Mouse (Mus musculus): ENCODE data around the gene Emc6. TPM values are rescaled to one million over a fixed set of nuclear protein-coding genes. Genes with fewer than 3 reads are reported as not detected.

The Emc6 gene
- total and polyA plus RNA-seq, 3 experiments = 179 to 211 TPM; not detected in 1

- no peak for TF ChIP-seq MEF2A (IDR thresholded peaks at IDR 0.05; ENCODE audit: extremely low read depth, insufficient replicate concordance, low read depth, low read length, poor library complexity, severe bottlenecking)
- no peak for TF ChIP-seq TCF12 (IDR thresholded peaks at IDR 0.05; ENCODE audit: low read depth, low read length)
- TF ChIP-seq NRF1 (IDR thresholded peaks at IDR 0.05; ENCODE audit: insufficient read depth, low read depth, low read length, poor library complexity, severe bottlenecking) = no peak
- TF ChIP-seq CHD2 (IDR thresholded peaks at IDR 0.05; ENCODE audit: low read length) = no peak
- no peak for TF ChIP-seq GATA1 (IDR thresholded peaks at IDR 0.05; ENCODE audit: low read depth, low read length)
- Histone ChIP-seq H3K9ac (ENCODE audit: control insufficient read depth, low read depth, low read length, poor library complexity, severe bottlenecking) (no peak overlapping the region), H3K36me3 (ENCODE audit: control insufficient read depth in 1 of 2, insufficient read depth in 2 of 2, low read length in 2 of 2) (peaks cover 0 to under 1% of the 10 kb centered on the region in 2 experiments; a peak in 1 of 4 replicates), H3K27me3 (ENCODE audit: control insufficient read depth in 1 of 2, insufficient read depth in 2 of 2, low read length in 2 of 2) (no peaks in the 10 kb centered on the region), H3K27ac (ENCODE audit: control insufficient read depth, low read depth, low read length) (no peak overlapping the region), H3K79me2 (ENCODE audit: control insufficient read depth, insufficient read depth, low read length, poor library complexity) (no peaks in the 10 kb centered on the region), H3K4me3 (ENCODE audit: control insufficient read depth in 1 of 2, insufficient read depth in 1 of 2, low read depth in 2 of 2, low read length in 2 of 2) (no peak overlapping the region), H3K4me1 (ENCODE audit: control insufficient read depth in 1 of 2, insufficient read depth in 2 of 2, low read length in 2 of 2) (peaks cover 0 to 2% of the 10 kb centered on the region in 2 experiments; a peak in 1 of 4 replicates), H3K9me3 (replicated peaks; ENCODE audit: insufficient read depth, low read length) (no peaks in the 10 kb centered on the region)
- no peak for DNase-seq (ENCODE audit: low read depth, low spot score)
These were observed 50.3 kb downstream of the Emc6 start for GRCm38 (mm10) chr11:73126495-73126894.

Other genes starting within 250 kb of the Emc6 start
- 10.7 and 16.4 TPM in 2 replicates for gene Atp2a3, start 215.9 kb downstream of the Emc6 start, total RNA-seq (2012; rRNA removed)
- 10 to 100 TPM in 1 of 2 experiments, not detected in 1; 49.9 TPM for gene Atp2a3, start 215.9 kb downstream of the Emc6 start, polyA plus RNA-seq (2012; ENCODE audit: insufficient read depth in 1 of 2, insufficient read length in 2 of 2, low read depth in 1 of 2, low replicate concordance in 2 of 2, missing spikeins in 1 of 2)
- 3.0 and 3.1 TPM in 2 replicates for gene P2rx1, start 177.9 kb downstream of the Emc6 start, total RNA-seq (2012; rRNA removed)
- gene P2rx1, start 177.9 kb downstream of the Emc6 start, polyA plus RNA-seq (2012; ENCODE audit: insufficient read depth in 1 of 2, insufficient read length in 2 of 2, low read depth in 1 of 2, low replicate concordance in 2 of 2, missing spikeins in 1 of 2) = 1 to 10 TPM in 1 of 2 experiments, not detected in 1; 8.1 TPM
- gene Camkk1, start 158.0 kb downstream of the Emc6 start, total RNA-seq (2012; rRNA removed) = 5.3 and 5.8 TPM in 2 replicates
- 1 to 10 TPM in 1 of 2 experiments, not detected in 1; 6.6 TPM for gene Camkk1, start 158.0 kb downstream of the Emc6 start, polyA plus RNA-seq (2012; ENCODE audit: insufficient read depth in 1 of 2, insufficient read length in 2 of 2, low read depth in 1 of 2, low replicate concordance in 2 of 2, missing spikeins in 1 of 2)
- gene Ncbp3, start 129.3 kb downstream of the Emc6 start, total RNA-seq (2012; rRNA removed) = 9.3 and 9.6 TPM in 2 replicates
- 1 to 10 TPM in 1 of 2 experiments, not detected in 1; 8.4 TPM for gene Ncbp3, start 129.3 kb downstream of the Emc6 start, polyA plus RNA-seq (2012; ENCODE audit: insufficient read depth in 1 of 2, insufficient read length in 2 of 2, low read depth in 1 of 2, low replicate concordance in 2 of 2, missing spikeins in 1 of 2)
- 0.04 and 0.16 TPM in 2 replicates for gene Itgae, start 86.5 kb downstream of the Emc6 start, total RNA-seq (2012; rRNA removed)
- under 1 TPM in 1 of 2 experiments, not detected in 1; 0.22 TPM for gene Itgae, start 86.5 kb downstream of the Emc6 start, polyA plus RNA-seq (2012; ENCODE audit: insufficient read depth in 1 of 2, insufficient read length in 2 of 2, low read depth in 1 of 2, low replicate concordance in 2 of 2, missing spikeins in 1 of 2)
- gene Haspin, start 38.7 kb downstream of the Emc6 start, total RNA-seq (2012; rRNA removed) = 22.9 and 26.9 TPM in 2 replicates
- 10 to 100 TPM in 1 of 2 experiments, not detected in 1; 28.3 TPM for gene Haspin, start 38.7 kb downstream of the Emc6 start, polyA plus RNA-seq (2012; ENCODE audit: insufficient read depth in 1 of 2, insufficient read length in 2 of 2, low read depth in 1 of 2, low replicate concordance in 2 of 2, missing spikeins in 1 of 2)
- gene P2rx5, start 16.6 kb downstream of the Emc6 start, total RNA-seq (2012; rRNA removed) = 0.04 and 0.07 TPM in 2 replicates
- under 1 TPM in 1 of 2 experiments, not detected in 1; 0.25 TPM for gene P2rx5, start 16.6 kb downstream of the Emc6 start, polyA plus RNA-seq (2012; ENCODE audit: insufficient read depth in 1 of 2, insufficient read length in 2 of 2, low read depth in 1 of 2, low replicate concordance in 2 of 2, missing spikeins in 1 of 2)
- 12.6 and 13.1 TPM in 2 replicates for gene Tax1bp3, start within 50 bp of the Emc6 start, total RNA-seq (2012; rRNA removed)
- 10 to 100 TPM in 1 of 2 experiments, not detected in 1; 30.9 TPM for gene Tax1bp3, start within 50 bp of the Emc6 start, polyA plus RNA-seq (2012; ENCODE audit: insufficient read depth in 1 of 2, insufficient read length in 2 of 2, low read depth in 1 of 2, low replicate concordance in 2 of 2, missing spikeins in 1 of 2)
- 5.1 and 5.4 TPM in 2 replicates for gene Ctns, start 22.0 kb upstream of the Emc6 start, total RNA-seq (2012; rRNA removed)
- gene Ctns, start 22.0 kb upstream of the Emc6 start, polyA plus RNA-seq (2012; ENCODE audit: insufficient read depth in 1 of 2, insufficient read length in 2 of 2, low read depth in 1 of 2, low replicate concordance in 2 of 2, missing spikeins in 1 of 2) = 1 to 10 TPM in 1 of 2 experiments, not detected in 1; 9.4 TPM
- 1.0 and 1.4 TPM in 2 replicates for gene Shpk, start 22.4 kb upstream of the Emc6 start, total RNA-seq (2012; rRNA removed)
- 1 to 10 TPM in 1 of 2 experiments, not detected in 1; 1.6 TPM for gene Shpk, start 22.4 kb upstream of the Emc6 start, polyA plus RNA-seq (2012; ENCODE audit: insufficient read depth in 1 of 2, insufficient read length in 2 of 2, low read depth in 1 of 2, low replicate concordance in 2 of 2, missing spikeins in 1 of 2)
- gene Trpv1, start 57.3 kb upstream of the Emc6 start, total RNA-seq (2012; rRNA removed) = not detected in 2 replicates
- not detected for gene Trpv1, start 57.3 kb upstream of the Emc6 start, polyA plus RNA-seq (2012; ENCODE audit: insufficient read depth in 1 of 2, insufficient read length in 2 of 2, low read depth in 1 of 2, low replicate concordance in 2 of 2, missing spikeins in 1 of 2)
- not detected in 2 replicates for gene Trpv3, start 90.4 kb upstream of the Emc6 start, total RNA-seq (2012; rRNA removed)
- not detected for gene Trpv3, start 90.4 kb upstream of the Emc6 start, polyA plus RNA-seq (2012; ENCODE audit: insufficient read depth in 1 of 2, insufficient read length in 2 of 2, low read depth in 1 of 2, low replicate concordance in 2 of 2, missing spikeins in 1 of 2)
- gene Aspa, start 152.6 kb upstream of the Emc6 start, total RNA-seq (2012; rRNA removed) = 1.3 TPM in 2 replicates
- gene Aspa, start 152.6 kb upstream of the Emc6 start, polyA plus RNA-seq (2012; ENCODE audit: insufficient read depth in 1 of 2, insufficient read length in 2 of 2, low read depth in 1 of 2, low replicate concordance in 2 of 2, missing spikeins in 1 of 2) = under 1 TPM in 1 of 2 experiments, not detected in 1; 0.28 TPM
- gene Gm49340, start 152.7 kb upstream of the Emc6 start, total RNA-seq (2012; rRNA removed) = not detected in 2 replicates
- not detected for gene Gm49340, start 152.7 kb upstream of the Emc6 start, polyA plus RNA-seq (2012; ENCODE audit: insufficient read depth in 1 of 2, insufficient read length in 2 of 2, low read depth in 1 of 2, low replicate concordance in 2 of 2, missing spikeins in 1 of 2)
- not detected in 2 replicates for gene Spata22, start 152.7 kb upstream of the Emc6 start, total RNA-seq (2012; rRNA removed)
- gene Spata22, start 152.7 kb upstream of the Emc6 start, polyA plus RNA-seq (2012; ENCODE audit: insufficient read depth in 1 of 2, insufficient read length in 2 of 2, low read depth in 1 of 2, low replicate concordance in 2 of 2, missing spikeins in 1 of 2) = not detected
- gene Olfr20, start 173.7 kb upstream of the Emc6 start, total RNA-seq (2012; rRNA removed) = not detected in 2 replicates
- not detected for gene Olfr20, start 173.7 kb upstream of the Emc6 start, polyA plus RNA-seq (2012; ENCODE audit: insufficient read depth in 1 of 2, insufficient read length in 2 of 2, low read depth in 1 of 2, low replicate concordance in 2 of 2, missing spikeins in 1 of 2)
- 0.08 TPM in 1 of 2 replicates, not detected in the other for gene Olfr376, start 194.2 kb upstream of the Emc6 start, total RNA-seq (2012; rRNA removed)
- not detected for gene Olfr376, start 194.2 kb upstream of the Emc6 start, polyA plus RNA-seq (2012; ENCODE audit: insufficient read depth in 1 of 2, insufficient read length in 2 of 2, low read depth in 1 of 2, low replicate concordance in 2 of 2, missing spikeins in 1 of 2)
- not detected in 2 replicates for gene Olfr1, start 222.6 kb upstream of the Emc6 start, total RNA-seq (2012; rRNA removed)
- gene Olfr1, start 222.6 kb upstream of the Emc6 start, polyA plus RNA-seq (2012; ENCODE audit: insufficient read depth in 1 of 2, insufficient read length in 2 of 2, low read depth in 1 of 2, low replicate concordance in 2 of 2, missing spikeins in 1 of 2) = not detected

Measured in MEL (cell line).